ENCODE assay signal across 8 mouse cellular contexts in the genomic region with DNA sequence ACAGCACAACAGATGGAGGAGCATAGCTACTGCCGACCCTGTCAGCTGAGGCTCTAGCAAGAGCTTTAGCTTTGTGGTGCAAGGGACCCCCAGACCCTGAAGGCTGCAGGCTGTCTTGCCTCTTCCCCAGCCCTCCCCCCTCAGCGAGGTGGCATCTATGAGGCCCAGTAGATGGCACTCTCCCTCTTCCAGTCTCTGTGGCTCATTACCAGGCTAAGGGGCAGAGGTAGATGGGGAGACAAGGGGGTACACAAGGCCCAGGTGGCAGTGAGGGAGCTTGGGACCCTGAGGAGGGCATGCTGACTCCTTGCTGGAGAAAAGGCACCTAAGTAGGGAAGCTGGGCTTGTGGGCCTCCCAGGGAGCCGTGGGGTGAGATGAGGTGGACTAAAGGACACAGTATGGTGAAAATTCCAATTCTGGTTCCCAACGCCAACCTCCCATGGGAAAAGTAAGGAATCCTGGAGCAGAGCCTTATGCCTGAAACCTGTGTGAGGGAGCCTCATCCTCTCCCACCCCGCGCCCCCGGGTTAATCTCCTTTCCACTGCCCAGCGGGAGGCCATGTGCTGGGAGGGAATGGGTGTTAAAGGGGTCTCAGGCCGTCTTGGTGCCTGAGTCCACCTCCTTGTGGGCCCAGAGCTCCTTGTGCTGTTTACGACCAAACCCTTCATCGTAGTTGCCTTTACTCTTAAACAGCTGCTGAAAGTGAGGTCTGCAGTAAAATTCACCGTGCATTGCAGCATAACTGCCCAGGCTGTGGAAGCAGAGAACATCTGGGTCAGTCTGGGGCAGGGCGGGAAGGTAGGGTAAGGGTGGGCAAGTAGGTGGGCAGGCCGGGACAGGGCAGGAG. TPM values are rescaled to one million over a fixed set of nuclear protein-coding genes. Genes with fewer than 3 reads are reported as not detected.
DNase-seq lines count a peak whose midpoint lies in the region; ATAC-seq and TF ChIP-seq lines count a peak whose summit lies in the region.

No protein-coding gene starts in this region.

- peak overlapping the region; percentile 93 for H3K4me2 ChIP-seq in heart, embryonic 13.5 days
- peak overlapping the region; percentile 97 for H3K4me2 ChIP-seq in limb, embryonic 13.5 days (replicated peaks)
- peak overlapping the region; percentile 96 for H3K4me2 ChIP-seq in midbrain, embryonic 13.5 days (replicated peaks)

- H3K4me3 ChIP-seq in layer of hippocampus, adult 2 months, result peak overlapping the region; percentile 85
- peak overlapping the region; percentile 87 for H3K4me3 ChIP-seq in heart, embryonic 13.5 days
- peak overlapping the region; percentile 87 for H3K4me3 ChIP-seq in limb, embryonic 13.5 days
- peak overlapping the region; percentile 83 for H3K4me3 ChIP-seq in midbrain, embryonic 13.5 days (replicated peaks)

- H3K36me3 ChIP-seq in heart, embryonic 13.5 days, result peaks cover 58% of the 10 kb centered on the region
- peaks cover 63% of the 10 kb centered on the region for H3K36me3 ChIP-seq in limb, embryonic 13.5 days
- H3K36me3 ChIP-seq in midbrain, embryonic 13.5 days, result peaks cover 45% of the 10 kb centered on the region

- TF ChIP-seq CTCF in layer of hippocampus, adult 2 months (conservative IDR thresholded peaks at IDR 0.05), result peak; percentile 78

- ATAC-seq in heart, embryonic 13.5 days (ENCODE audit: extremely low read depth, insufficient number of reproducible peaks, low FRiP score, low TSS enrichment), result no peak
- ATAC-seq in limb, embryonic 13.5 days (ENCODE audit: low FRiP score, low read depth), result no peak
- ATAC-seq in midbrain, embryonic 13.5 days, result no peak

- H3K27ac ChIP-seq in layer of hippocampus, adult 2 months, result peak overlapping the region; percentile 99
- H3K27ac ChIP-seq in heart, embryonic 13.5 days (replicated peaks), result peak overlapping the region; percentile 92
- peak overlapping the region; percentile 99 for H3K27ac ChIP-seq in limb, embryonic 13.5 days
- H3K27ac ChIP-seq in midbrain, embryonic 13.5 days, result peak overlapping the region; percentile 98

- WGBS in heart, embryonic 13.5 days, result 56% methylated on average over 14 of the region's 14 CpGs
- WGBS in limb, embryonic 13.5 days, result 41% methylated on average over 14 of the region's 14 CpGs
- 53% methylated on average over 14 of the region's 14 CpGs for WGBS in midbrain, embryonic 13.5 days

- no peaks in the 10 kb centered on the region for H3K9me3 ChIP-seq in heart, embryonic 13.5 days
- H3K9me3 ChIP-seq in limb, embryonic 13.5 days, result no peaks in the 10 kb centered on the region
- H3K9me3 ChIP-seq in midbrain, embryonic 13.5 days, result no peaks in the 10 kb centered on the region

- no peaks in the 10 kb centered on the region for H3K27me3 ChIP-seq in heart, embryonic 13.5 days (replicated peaks)
- H3K27me3 ChIP-seq in limb, embryonic 13.5 days, result no peaks in the 10 kb centered on the region
- H3K27me3 ChIP-seq in midbrain, embryonic 13.5 days, result no peaks in the 10 kb centered on the region

- DNase-seq in layer of hippocampus, adult 2 months (ENCODE audit: low spot score in 2 of 2), result peak in 1 of 2 experiments; percentile 63
- no peak for DNase-seq in layer of hippocampus, adult 8-10 months (ENCODE audit: low spot score in 2 of 2)
- DNase-seq in adipocyte (ENCODE audit: low spot score), result peak; percentile 72
- DNase-seq in thymus, postnatal 36 days, result peak; percentile 73 to 81
- DNase-seq in c-Kit-positive CD71-positive TER-119-positive erythroid progenitor cells, embryonic 14.5 days (ENCODE audit: low spot score), result no peak

- peak overlapping the region; percentile 96 for H3K9ac ChIP-seq in heart, embryonic 13.5 days
- peak overlapping the region; percentile 96 for H3K9ac ChIP-seq in limb, embryonic 13.5 days
- peak overlapping the region; percentile 96 for H3K9ac ChIP-seq in midbrain, embryonic 13.5 days (replicated peaks)

- H3K4me1 ChIP-seq in heart, embryonic 13.5 days, result peaks cover 33% of the 10 kb centered on the region
- H3K4me1 ChIP-seq in limb, embryonic 13.5 days, result peaks cover 54% of the 10 kb centered on the region
- H3K4me1 ChIP-seq in midbrain, embryonic 13.5 days (replicated peaks), result peaks cover 52% of the 10 kb centered on the region

RNA-seq across cellular contexts. Expression of gene Gm10840, which starts 2.3 kb away (rescaled TPM):
- not detected for total RNA-seq in layer of hippocampus, adult 2 months (2021)
- total RNA-seq in layer of hippocampus, adult 8-10 months (2022), result 1 to 10 TPM in 1 of 4 experiments, not detected in 3; 1.4 TPM
- polyA plus RNA-seq in heart, embryonic 13.5 days (2015; fragmentation: Nextera tagmentation; extraction: Ambion mirVana), result not detected in 2 replicates
- polyA plus RNA-seq in limb, embryonic 13.5 days (2015; fragmentation: Nextera tagmentation; extraction: Ambion mirVana), result not detected in 2 replicates
- polyA plus RNA-seq in midbrain, embryonic 13.5 days (2015; fragmentation: Nextera tagmentation; extraction: Ambion mirVana), result 1.7 TPM in 1 of 2 replicates, not detected in the other

RNA-seq across cellular contexts. Expression of gene Limd2, which starts 2.4 kb away (rescaled TPM):
- total RNA-seq in layer of hippocampus, adult 2 months (2021), result 100 to 1,000 TPM; 153 TPM
- 100 to 1,000 TPM; 111 to 131 (median 122) TPM for total RNA-seq in layer of hippocampus, adult 8-10 months (2022)
- polyA plus RNA-seq in heart, embryonic 13.5 days (2015; fragmentation: Nextera tagmentation; extraction: Ambion mirVana), result 119 TPM in 2 replicates
- 378 and 399 TPM in 2 replicates for polyA plus RNA-seq in limb, embryonic 13.5 days (2015; fragmentation: Nextera tagmentation; extraction: Ambion mirVana)
- 211 TPM in 2 replicates for polyA plus RNA-seq in midbrain, embryonic 13.5 days (2015; fragmentation: Nextera tagmentation; extraction: Ambion mirVana)

RNA-seq across cellular contexts. Expression of gene Strada, which starts 43.7 kb away (rescaled TPM):
- 10 to 100 TPM; 32.0 to 34.3 TPM for total RNA-seq in layer of hippocampus, adult 2 months (2021)
- total RNA-seq in layer of hippocampus, adult 8-10 months (2022), result 10 to 100 TPM; 29.2 to 33.2 (median 31.0) TPM
- polyA plus RNA-seq in heart, embryonic 13.5 days (2015; fragmentation: Nextera tagmentation; extraction: Ambion mirVana), result 18.9 and 20.4 TPM in 2 replicates
- 32.8 and 33.7 TPM in 2 replicates for polyA plus RNA-seq in limb, embryonic 13.5 days (2015; fragmentation: Nextera tagmentation; extraction: Ambion mirVana)
- 33.8 and 36.9 TPM in 2 replicates for polyA plus RNA-seq in midbrain, embryonic 13.5 days (2015; fragmentation: Nextera tagmentation; extraction: Ambion mirVana)

RNA-seq across cellular contexts. Expression of gene Ccdc47, which starts 57.8 kb away (rescaled TPM):
- 10 to 100 TPM; 89.8 to 98.2 TPM for total RNA-seq in layer of hippocampus, adult 2 months (2021)
- 10 to 100 TPM; 82.3 to 98.3 (median 92.6) TPM for total RNA-seq in layer of hippocampus, adult 8-10 months (2022)
- 79.6 and 81.5 TPM in 2 replicates for polyA plus RNA-seq in heart, embryonic 13.5 days (2015; fragmentation: Nextera tagmentation; extraction: Ambion mirVana)
- 73.2 and 76.8 TPM in 2 replicates for polyA plus RNA-seq in limb, embryonic 13.5 days (2015; fragmentation: Nextera tagmentation; extraction: Ambion mirVana)
- 96.2 and 101 TPM in 2 replicates for polyA plus RNA-seq in midbrain, embryonic 13.5 days (2015; fragmentation: Nextera tagmentation; extraction: Ambion mirVana)

RNA-seq across cellular contexts. Expression of gene Ddx42, which starts 58.4 kb away (rescaled TPM):
- 10 to 100 TPM; 69.8 to 71.1 TPM for total RNA-seq in layer of hippocampus, adult 2 months (2021)
- total RNA-seq in layer of hippocampus, adult 8-10 months (2022), result 10 to 100 TPM; 65.3 to 71.1 (median 69.4) TPM
- 43.5 and 46.7 TPM in 2 replicates for polyA plus RNA-seq in heart, embryonic 13.5 days (2015; fragmentation: Nextera tagmentation; extraction: Ambion mirVana)
- 88.5 and 91.4 TPM in 2 replicates for polyA plus RNA-seq in limb, embryonic 13.5 days (2015; fragmentation: Nextera tagmentation; extraction: Ambion mirVana)
- polyA plus RNA-seq in midbrain, embryonic 13.5 days (2015; fragmentation: Nextera tagmentation; extraction: Ambion mirVana), result 101 and 105 TPM in 2 replicates

Comparison
In these comparisons a context has a peak if more than half of its experiments do, and no peak if none do; other contexts are left out.
1. DNase-seq: peak in adipocyte (single experiment) and thymus, postnatal 36 days (2 of 2); none in layer of hippocampus, adult 8-10 months (0 of 2) and c-Kit-positive CD71-positive TER-119-positive erythroid progenitor cells, embryonic 14.5 days (single experiment).
2. Peak in every context shown above with its lines, with median percentiles within 50 percentile points of each other: H3K27ac ChIP-seq, H3K4me3 ChIP-seq, H3K4me2 ChIP-seq and H3K9ac ChIP-seq.